ENCODE assay signal across 7 mouse cellular contexts in the genomic region with DNA sequence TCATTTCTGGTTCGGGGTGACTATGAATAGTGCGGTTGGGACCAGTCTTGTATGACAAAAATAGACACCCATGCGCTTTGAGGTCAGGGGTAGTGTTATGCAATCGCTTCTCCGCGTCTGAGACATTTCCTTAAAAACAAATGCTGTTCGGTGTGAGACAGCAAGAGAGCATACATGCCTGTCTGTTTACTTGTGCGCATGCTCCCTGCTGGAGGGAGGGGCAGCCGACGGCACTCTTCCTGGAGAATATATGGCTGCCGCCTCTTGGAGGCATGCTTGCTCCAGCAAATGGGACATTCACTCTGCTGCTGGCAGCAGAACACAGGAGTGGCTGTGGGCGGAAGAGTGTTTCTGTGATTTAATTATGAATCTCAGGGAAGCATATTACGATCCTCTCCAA.
DNase-seq lines count a peak whose midpoint lies in the region; ATAC-seq and TF ChIP-seq lines count a peak whose summit lies in the region.

No protein-coding gene starts in this region.

- H3K27me3 ChIP-seq in intestine, postnatal 0 days (replicated peaks; ENCODE audit: control insufficient read depth, insufficient read depth, low read length) = no peaks in the 10 kb centered on the region
- no peaks in the 10 kb centered on the region for H3K27me3 ChIP-seq in midbrain, embryonic 13.5 days

- H3K4me2 ChIP-seq in intestine, postnatal 0 days (replicated peaks; ENCODE audit: low read depth) = peak overlapping the region; percentile 10
- no peak overlapping the region for H3K4me2 ChIP-seq in midbrain, embryonic 13.5 days (replicated peaks)

- peak; percentile 51 for TF ChIP-seq CTCF in intestine, postnatal 0 days (IDR thresholded peaks at IDR 0.05; ENCODE audit: low read depth)

- peak; percentile 22 for DNase-seq in gastrocnemius, postnatal 10 days
- DNase-seq in left cerebral cortex, postnatal 10 days (ENCODE audit: extremely low spot score in 1 of 2, low spot score in 2 of 2) = peak; percentile 82 to 90
- DNase-seq in spleen, postnatal 14 days (ENCODE audit: low spot score in 2 of 2) = peak; percentile 21 to 40

- peak; percentile 87 for ATAC-seq in activated CD4-positive, CD25-positive, alpha-beta regulatory T cell, adult 4 months
- peak; percentile 88 for ATAC-seq in cerebellum, adult (ENCODE audit: insufficient number of reproducible peaks, low FRiP score, low TSS enrichment)
- no peak for ATAC-seq in intestine, postnatal 0 days
- ATAC-seq in midbrain, embryonic 13.5 days = peak; percentile 47

- intact Hi-C loops in left cerebral cortex, postnatal 10 days (cut with DNase I) = no loop called here

- no peak overlapping the region for H3K27ac ChIP-seq in intestine, postnatal 0 days (ENCODE audit: low read depth, low read length)
- peak overlapping the region; percentile 48 for H3K27ac ChIP-seq in midbrain, embryonic 13.5 days

- H3K4me3 ChIP-seq in intestine, postnatal 0 days (ENCODE audit: low read depth, low read length) = no peak overlapping the region
- no peak overlapping the region for H3K4me3 ChIP-seq in midbrain, embryonic 13.5 days (replicated peaks)

- H3K36me3 ChIP-seq in intestine, postnatal 0 days (ENCODE audit: control insufficient read depth, insufficient read depth) = no peaks in the 10 kb centered on the region
- no peaks in the 10 kb centered on the region for H3K36me3 ChIP-seq in midbrain, embryonic 13.5 days

- WGBS in intestine, postnatal 0 days = 50% methylated on average over 13 of the region's 13 CpGs
- 75% methylated on average over 13 of the region's 13 CpGs for WGBS in midbrain, embryonic 13.5 days

- no peaks in the 10 kb centered on the region for H3K9me3 ChIP-seq in intestine, postnatal 0 days (ENCODE audit: control insufficient read depth)
- H3K9me3 ChIP-seq in midbrain, embryonic 13.5 days = no peaks in the 10 kb centered on the region

- 0 out of 2 replicates have a peak, but pooled peaks cover 2% of the 10 kb centered on the region for H3K4me1 ChIP-seq in intestine, postnatal 0 days (replicated peaks; ENCODE audit: control insufficient read depth, insufficient read depth, low read length)
- peaks cover 38% of the 10 kb centered on the region for H3K4me1 ChIP-seq in midbrain, embryonic 13.5 days (replicated peaks)

- H3K9ac ChIP-seq in intestine, postnatal 0 days (ENCODE audit: low read depth, low read length) = no peak overlapping the region
- H3K9ac ChIP-seq in midbrain, embryonic 13.5 days (replicated peaks) = no peak overlapping the region

Comparison
In these comparisons a context has a peak if more than half of its experiments do, and no peak if none do; other contexts are left out.
1. DNase-seq: peak in every context shown above with its lines; median percentile 86 in left cerebral cortex, postnatal 10 days; 30 in spleen, postnatal 14 days; 22 in gastrocnemius, postnatal 10 days.